Mouse (Mus musculus): ENCODE results near the gene Hdac1. TPM values are rescaled to one million over a fixed set of nuclear protein-coding genes. Genes with fewer than 3 reads are reported as not detected.

Hdac1 gene
- polyA plus RNA-seq, 1 experiment from 2014 or later, result 294 TPM

- Histone ChIP-seq H3K27me3 (ENCODE audit: poor library complexity, severe bottlenecking) (no peaks in the 10 kb centered on the region), H3K9me3 (no peaks in the 10 kb centered on the region), H3K4me1 (no peaks in the 10 kb centered on the region), H3K27ac (no peak overlapping the region), H3K36me3 (replicated peaks) (peaks cover 91% of the 10 kb centered on the region), H3K4me3 (no peak overlapping the region)
- WGBS, result 89% methylated on average over 11 of the region's 11 CpGs
- no peak for DNase-seq (ENCODE audit: extremely low spot score, low spot score)
These were observed 66.5 kb downstream of the Hdac1 start for GRCm38 (mm10) chr4:129476047-129476446.

Small RNA genes lying within 50 kb of the gene (microRNA-seq; reads per million reads assigned to microRNA genes)
- gene Mir8119, result not detected

Other genes with a start within 250 kb of the Hdac1 start
- gene Rbbp4, start 207.3 kb downstream of the Hdac1 start, polyA plus RNA-seq (2016; fragmentation: Nextera tagmentation; extraction: Ambion mirVana), result 546 and 553 TPM in 2 replicates
- 46.5 and 55.4 TPM in 2 replicates for gene Zbtb8os, start 207.0 kb downstream of the Hdac1 start, polyA plus RNA-seq (2016; fragmentation: Nextera tagmentation; extraction: Ambion mirVana)
- gene Zbtb8a, start 164.6 kb downstream of the Hdac1 start, polyA plus RNA-seq (2016; fragmentation: Nextera tagmentation; extraction: Ambion mirVana), result 5.8 and 6.0 TPM in 2 replicates
- gene Zbtb8b, start 101.9 kb downstream of the Hdac1 start, polyA plus RNA-seq (2016; fragmentation: Nextera tagmentation; extraction: Ambion mirVana), result 1.4 and 2.2 TPM in 2 replicates
- 18.0 and 19.5 TPM in 2 replicates for gene Bsdc1, start 81.1 kb downstream of the Hdac1 start, polyA plus RNA-seq (2016; fragmentation: Nextera tagmentation; extraction: Ambion mirVana)
- not detected in 2 replicates for gene Tssk3, start 51.7 kb downstream of the Hdac1 start, polyA plus RNA-seq (2016; fragmentation: Nextera tagmentation; extraction: Ambion mirVana)
- not detected in 2 replicates for gene Fam229a, start 51.5 kb downstream of the Hdac1 start, polyA plus RNA-seq (2016; fragmentation: Nextera tagmentation; extraction: Ambion mirVana)
- gene Marcksl1, start 29.1 kb downstream of the Hdac1 start, polyA plus RNA-seq (2016; fragmentation: Nextera tagmentation; extraction: Ambion mirVana), result 1,441 and 1,446 TPM in 2 replicates
- gene Lck, start 30.9 kb upstream of the Hdac1 start, polyA plus RNA-seq (2016; fragmentation: Nextera tagmentation; extraction: Ambion mirVana), result 13.9 and 15.7 TPM in 2 replicates
- 1.2 TPM in 2 replicates for gene Fam167b, start 35.8 kb upstream of the Hdac1 start, polyA plus RNA-seq (2016; fragmentation: Nextera tagmentation; extraction: Ambion mirVana)
- gene Eif3i, start 57.9 kb upstream of the Hdac1 start, polyA plus RNA-seq (2016; fragmentation: Nextera tagmentation; extraction: Ambion mirVana), result 298 and 315 TPM in 2 replicates
- 224 and 227 TPM in 2 replicates for gene Tmem234, start 58.0 kb upstream of the Hdac1 start, polyA plus RNA-seq (2016; fragmentation: Nextera tagmentation; extraction: Ambion mirVana)
- gene Dcdc2b, start 71.5 kb upstream of the Hdac1 start, polyA plus RNA-seq (2016; fragmentation: Nextera tagmentation; extraction: Ambion mirVana), result 2.0 and 2.2 TPM in 2 replicates
- 30.4 and 34.8 TPM in 2 replicates for gene Iqcc, start 76.4 kb upstream of the Hdac1 start, polyA plus RNA-seq (2016; fragmentation: Nextera tagmentation; extraction: Ambion mirVana)
- 43.9 and 47.1 TPM in 2 replicates for gene Ccdc28b, start 81.2 kb upstream of the Hdac1 start, polyA plus RNA-seq (2016; fragmentation: Nextera tagmentation; extraction: Ambion mirVana)
- 114 and 118 TPM in 2 replicates for gene Txlna, start 98.4 kb upstream of the Hdac1 start, polyA plus RNA-seq (2016; fragmentation: Nextera tagmentation; extraction: Ambion mirVana)
- gene Kpna6, start 130.1 kb upstream of the Hdac1 start, polyA plus RNA-seq (2016; fragmentation: Nextera tagmentation; extraction: Ambion mirVana), result 14.0 and 15.1 TPM in 2 replicates
- gene Tmem39b, start 154.1 kb upstream of the Hdac1 start, polyA plus RNA-seq (2016; fragmentation: Nextera tagmentation; extraction: Ambion mirVana), result 15.7 and 20.0 TPM in 2 replicates
- 148 and 151 TPM in 2 replicates for gene Khdrbs1, start 199.6 kb upstream of the Hdac1 start, polyA plus RNA-seq (2016; fragmentation: Nextera tagmentation; extraction: Ambion mirVana)

Data from forebrain, embryonic 10.5 days (tissue).